Mouse (Mus musculus) urinary bladder, adult 18-20 months (tissue): ENCODE measurements around the gene Cnga2.

ENCODE experiments used
- DNase-seq, 2 experiments: peaks; one replicate each; pipeline ENCODE4 v3.0.0; 2022; ENCODE audit warnings: low spot score in 2 of 2, mixed read lengths in 2 of 2

Cnga2 gene

GRCm38 (mm10) chrX:72047918-72048317 is 56.3 kb downstream of the Cnga2 start:
- DNase-seq = no peak
